ENCODE assay signal across 15 mouse cellular contexts in the genomic region with DNA sequence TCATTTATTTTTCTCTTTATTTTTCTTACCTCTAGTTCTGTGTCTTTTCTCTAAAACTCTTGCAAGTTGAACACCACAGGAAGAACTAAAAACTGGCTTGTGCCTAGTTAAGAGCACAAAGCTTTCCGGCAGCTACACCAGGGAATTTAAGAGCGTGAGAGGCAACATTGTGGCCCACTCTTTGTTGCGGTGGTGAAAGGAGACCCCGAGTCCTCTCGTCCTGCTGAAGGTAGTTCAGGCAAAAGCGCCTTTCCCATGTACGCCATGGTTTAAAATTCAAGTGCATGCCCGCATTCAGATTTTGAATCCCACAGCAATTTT.
A peak's percentile ranks its signal among the peaks of the same experiment; 100 is the strongest.
DNase-seq lines count a peak whose midpoint lies in the region; ATAC-seq and TF ChIP-seq lines count a peak whose summit lies in the region.
"Had no signal": no experiment of that assay in that cellular context is flagged by ENCODE, and none has a peak within 500 bp of the region (broad histone marks: within the 10 kb centered on the region; RNA-seq: fewer than 3 reads in every experiment).

No protein-coding gene starts in this region.

- peaks cover 10% of the 10 kb centered on the region; the same call in 1 of the 2 replicates for H3K4me1 ChIP-seq in forebrain, postnatal 0 days (ENCODE audit: insufficient read depth)
- peaks cover 40% of the 10 kb centered on the region for H3K4me1 ChIP-seq in midbrain, embryonic 10.5 days
- H3K4me1 ChIP-seq in neural tube, embryonic 13.5 days (replicated peaks) = peaks cover 21% of the 10 kb centered on the region
- no peaks in the 10 kb centered on the region for H3K4me1 ChIP-seq in heart, embryonic 11.5 days (ENCODE audit: control insufficient read depth, insufficient read depth, low read length)
- H3K4me1 ChIP-seq: embryonic facial prominence, embryonic 15.5 days; heart, embryonic 15.5 days; limb, embryonic 15.5 days had no signal

- intact Hi-C loops in left cerebral cortex, adult 2 months (cut with DNase I) = no loop called here
- intact Hi-C loops in left cerebral cortex, postnatal 25 days (cut with DNase I) = no loop called here

- H3K27me3 ChIP-seq in forebrain, postnatal 0 days (ENCODE audit: insufficient read depth, low read length) = no peaks in the 10 kb centered on the region
- H3K27me3 ChIP-seq in midbrain, embryonic 10.5 days (ENCODE audit: low read depth, poor library complexity, severe bottlenecking) = no peaks in the 10 kb centered on the region
- no peaks in the 10 kb centered on the region for H3K27me3 ChIP-seq in neural tube, embryonic 13.5 days
- H3K27me3 ChIP-seq in heart, embryonic 11.5 days (ENCODE audit: control insufficient read depth, insufficient read depth, low read length) = no peaks in the 10 kb centered on the region
- H3K27me3 ChIP-seq: embryonic facial prominence, embryonic 15.5 days; heart, embryonic 15.5 days; limb, embryonic 15.5 days had no signal

- no peak for TF ChIP-seq CTCF in left cerebral cortex, adult 2 months (IDR thresholded peaks at IDR 0.05)
- no peak for TF ChIP-seq CTCF in forebrain, postnatal 0 days (IDR thresholded peaks at IDR 0.05; ENCODE audit: low read depth)

- H3K9ac ChIP-seq in forebrain, postnatal 0 days = peak overlapping the region; percentile 44; the same call in 1 of the 2 replicates
- peak overlapping the region; percentile 45 for H3K9ac ChIP-seq in neural tube, embryonic 13.5 days
- H3K9ac ChIP-seq in heart, embryonic 11.5 days (ENCODE audit: low read depth, low read length) = no peak overlapping the region
- H3K9ac ChIP-seq: embryonic facial prominence, embryonic 15.5 days; heart, embryonic 15.5 days; limb, embryonic 15.5 days; lung, embryonic 14.5 days had no signal

- WGBS in forebrain, postnatal 0 days = 14% methylated on average over 8 of the region's 8 CpGs
- WGBS in midbrain, embryonic 10.5 days = 54% methylated on average over 8 of the region's 8 CpGs
- 24% methylated on average over 8 of the region's 8 CpGs for WGBS in neural tube, embryonic 13.5 days
- WGBS in heart, embryonic 11.5 days (ENCODE audit: insufficient replicate concordance) = 70% methylated on average over 8 of the region's 8 CpGs

- no peak overlapping the region for H3K27ac ChIP-seq in left cerebral cortex, adult 2 months
- peak overlapping the region; percentile 64; the same call in 1 of the 2 replicates for H3K27ac ChIP-seq in forebrain, postnatal 0 days (ENCODE audit: low read depth, low read length)
- H3K27ac ChIP-seq in midbrain, embryonic 10.5 days (replicated peaks) = peak overlapping the region; percentile 84
- H3K27ac ChIP-seq in neural tube, embryonic 13.5 days (replicated peaks) = peak overlapping the region; percentile 78
- H3K27ac ChIP-seq in heart, embryonic 11.5 days (ENCODE audit: low read depth, low read length) = no peak overlapping the region
- H3K27ac ChIP-seq: embryonic facial prominence, embryonic 15.5 days; heart, embryonic 15.5 days; limb, embryonic 15.5 days had no signal

- no peaks in the 10 kb centered on the region for H3K36me3 ChIP-seq in forebrain, postnatal 0 days (ENCODE audit: insufficient read depth)
- no peaks in the 10 kb centered on the region for H3K36me3 ChIP-seq in midbrain, embryonic 10.5 days
- H3K36me3 ChIP-seq in neural tube, embryonic 13.5 days = no peaks in the 10 kb centered on the region
- no peaks in the 10 kb centered on the region for H3K36me3 ChIP-seq in heart, embryonic 11.5 days (ENCODE audit: control insufficient read depth, insufficient read depth, low read length)
- H3K36me3 ChIP-seq: embryonic facial prominence, embryonic 15.5 days; heart, embryonic 15.5 days; limb, embryonic 15.5 days had no signal

- peak overlapping the region; percentile 4; the same call in 1 of the 2 replicates for H3K4me3 ChIP-seq in left cerebral cortex, adult 2 months
- H3K4me3 ChIP-seq in forebrain, postnatal 0 days (ENCODE audit: low read depth, low read length) = peak overlapping the region; percentile 11; the same call in 1 of the 2 replicates
- H3K4me3 ChIP-seq in midbrain, embryonic 10.5 days = peak overlapping the region; percentile 10; the same call in 1 of the 2 replicates
- peak overlapping the region; percentile 11 for H3K4me3 ChIP-seq in neural tube, embryonic 13.5 days
- H3K4me3 ChIP-seq in heart, embryonic 11.5 days (ENCODE audit: low read depth, low read length) = no peak overlapping the region
- H3K4me3 ChIP-seq: embryonic facial prominence, embryonic 15.5 days; heart, embryonic 15.5 days; limb, embryonic 15.5 days; myocyte had no signal

- no peak for DNase-seq in left cerebral cortex, adult 2 months (ENCODE audit: extremely low spot score in 1 of 2, low spot score in 2 of 2)
- no peak for DNase-seq in left cerebral cortex, postnatal 25 days (ENCODE audit: low spot score in 2 of 2)
- no peak for DNase-seq in forebrain, postnatal 0 days
- peak; percentile 23 for DNase-seq in midbrain, embryonic 10.5 days (ENCODE audit: low spot score)
- DNase-seq in cerebellum, adult 8-10 months = no peak
- no peak for DNase-seq in cerebellum, adult 18-20 months
- DNase-seq: kidney, adult 9 months; lung, embryonic 14.5 days had no signal

- H3K9me3 ChIP-seq in forebrain, postnatal 0 days (ENCODE audit: low read length) = no peaks in the 10 kb centered on the region
- 0 out of 2 replicates have a peak, but pooled peaks cover 3% of the 10 kb centered on the region for H3K9me3 ChIP-seq in midbrain, embryonic 10.5 days (replicated peaks)
- H3K9me3 ChIP-seq in neural tube, embryonic 13.5 days = no peaks in the 10 kb centered on the region
- H3K9me3 ChIP-seq in heart, embryonic 11.5 days (replicated peaks; ENCODE audit: control insufficient read depth, low read length) = no peaks in the 10 kb centered on the region
- H3K9me3 ChIP-seq: embryonic facial prominence, embryonic 15.5 days; heart, embryonic 15.5 days; limb, embryonic 15.5 days had no signal

- ATAC-seq in forebrain, postnatal 0 days = no peak
- peak; percentile 78 for ATAC-seq in neural tube, embryonic 13.5 days (ENCODE audit: low read depth)
- ATAC-seq in heart, embryonic 11.5 days (replicated peaks; ENCODE audit: insufficient number of reproducible peaks, low FRiP score, low TSS enrichment) = no peak
- ATAC-seq: activated CD4-positive, CD25-positive, alpha-beta regulatory T cell, adult 4 months had no signal

- H3K4me2 ChIP-seq in forebrain, postnatal 0 days (ENCODE audit: low read depth) = peak overlapping the region; percentile 46
- peak overlapping the region; percentile 51 for H3K4me2 ChIP-seq in neural tube, embryonic 13.5 days
- H3K4me2 ChIP-seq in heart, embryonic 11.5 days = no peak overlapping the region
- H3K4me2 ChIP-seq: embryonic facial prominence, embryonic 15.5 days; heart, embryonic 15.5 days; limb, embryonic 15.5 days; lung, embryonic 14.5 days had no signal

Comparison
In these comparisons a context has a peak if more than half of its experiments do, and no peak if none do; other contexts are left out.
1. H3K27ac ChIP-seq: peak in forebrain, postnatal 0 days (single experiment), midbrain, embryonic 10.5 days (single experiment) and neural tube, embryonic 13.5 days (single experiment); none in left cerebral cortex, adult 2 months (single experiment) and heart, embryonic 11.5 days (single experiment).